Mouse (Mus musculus): Measurements from ENCODE around the gene Pbx3.

DNA sequence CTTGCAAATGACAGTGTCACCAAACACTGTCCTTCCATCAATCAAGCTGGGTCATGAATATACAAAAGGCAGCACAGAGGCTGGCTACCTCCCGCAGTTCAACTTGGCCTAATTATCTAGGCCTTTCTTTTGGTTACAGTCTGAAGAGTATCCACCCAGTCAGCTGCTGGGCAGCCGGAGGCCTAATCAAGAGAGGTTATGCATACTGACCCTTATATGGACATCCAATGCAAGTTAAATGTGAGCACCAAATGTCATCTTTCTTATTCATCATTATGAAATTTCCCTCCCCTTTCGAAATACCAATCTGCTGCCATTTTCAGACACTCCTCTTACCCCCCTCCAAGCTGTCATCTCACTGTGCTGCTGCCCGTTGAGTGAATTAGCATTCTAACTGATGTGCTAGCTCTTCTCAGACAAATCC lies 112.3 kb downstream of the Pbx3 start:
- TF ChIP-seq POLR2A (IDR thresholded peaks at IDR 0.05; ENCODE audit: low read depth, low read length) (no peak), CTCF (IDR thresholded peaks at IDR 0.05; ENCODE audit: extremely low read depth, insufficient read length, insufficient replicate concordance, low read depth, low read length) (no peak)

Measured in small intestine, adult 2 months (tissue).